Mouse (Mus musculus): ENCODE measurements around the gene Foxr1.
"Not testable (repeated sequence)": the region's sequence is repeated elsewhere in the genome, so short reads cannot be mapped to it uniquely, and the experiment has no call there.

Gene Foxr1

DNA sequence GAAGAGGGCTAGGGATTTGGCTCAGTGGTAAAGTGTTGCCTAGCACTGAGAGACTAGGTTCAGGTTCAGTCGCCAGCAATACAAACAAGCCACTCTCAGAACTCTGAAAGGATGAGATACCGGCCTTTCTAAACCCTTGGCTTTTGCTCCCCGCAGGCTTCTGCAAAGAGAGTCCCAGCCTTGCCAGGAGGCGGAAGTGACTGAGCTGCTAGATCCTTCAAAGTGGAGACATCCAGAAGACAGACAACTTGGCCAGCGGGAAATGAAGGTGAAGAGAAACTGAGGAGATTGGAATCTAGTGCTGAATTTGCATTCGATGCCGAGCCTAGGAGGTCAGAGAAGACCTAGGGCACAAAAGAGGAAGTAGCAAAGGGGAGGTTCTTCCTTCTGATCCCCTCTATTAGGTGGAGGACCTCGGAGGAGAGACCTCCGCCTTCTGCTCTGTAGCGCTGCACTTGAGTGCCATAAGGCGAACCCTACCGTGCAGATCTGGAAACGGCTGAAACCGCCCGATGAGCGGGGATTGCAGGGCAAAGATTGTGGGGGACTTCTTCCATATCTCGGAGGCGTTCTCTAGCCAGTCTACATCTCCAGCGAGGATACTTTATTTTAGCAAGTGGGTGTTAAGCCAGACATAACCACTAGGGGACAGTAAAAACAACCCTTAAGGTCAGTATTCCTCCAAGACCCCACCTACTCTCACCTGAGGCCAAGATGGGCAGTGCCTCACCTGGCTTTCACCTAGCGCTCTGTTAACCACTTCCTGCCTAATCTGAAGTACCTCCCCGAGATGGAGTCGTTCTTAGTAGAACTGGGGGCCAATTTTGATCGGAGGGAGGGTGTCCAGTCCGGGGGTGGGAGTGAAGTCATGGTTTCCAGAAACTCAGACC lies 36.6 kb upstream of the Foxr1 start:
- peak; percentile 76 for DNase-seq (ENCODE audit: low spot score)

DNA sequence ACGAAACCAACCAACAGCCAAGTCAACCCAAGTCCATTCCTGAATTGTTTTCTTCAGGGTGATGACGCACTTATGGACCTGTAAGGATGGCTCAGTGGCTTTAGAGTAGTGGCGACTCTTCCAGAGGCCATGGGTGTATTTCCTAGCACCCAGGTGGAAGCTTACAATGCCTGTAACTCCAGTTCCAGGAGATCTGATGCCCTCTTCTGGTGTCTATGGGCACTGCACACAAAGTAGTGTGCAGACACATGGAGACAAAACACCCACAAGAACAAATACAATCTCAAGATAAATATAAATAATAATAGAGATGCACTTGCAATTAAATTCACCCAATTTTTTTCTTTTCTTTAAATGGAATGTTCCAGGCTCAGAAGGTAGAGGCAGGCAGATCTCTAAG lies 35.0 kb upstream of the Foxr1 start:
- no peak for DNase-seq (ENCODE audit: low spot score)

DNA sequence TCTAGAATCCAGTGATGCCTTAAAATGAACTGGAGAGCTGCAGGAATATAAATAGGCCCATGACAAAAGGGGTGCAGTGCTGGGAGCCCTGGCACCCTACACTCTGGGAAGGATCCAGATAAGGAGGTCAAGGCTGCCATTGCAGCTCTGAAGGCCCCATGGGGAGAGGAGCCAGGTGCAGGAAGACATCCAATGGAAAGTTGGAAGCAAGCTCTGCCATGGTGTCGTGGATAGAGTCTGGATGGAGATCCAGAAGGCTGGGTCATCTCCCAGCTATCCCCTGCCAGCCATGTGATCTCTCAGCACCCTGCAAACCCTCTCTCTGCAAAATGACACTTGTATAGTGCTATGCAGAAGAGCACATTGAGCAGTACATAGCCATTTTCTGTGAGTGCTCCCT lies 33.4 kb upstream of the Foxr1 start:
- DNase-seq (ENCODE audit: low spot score) = no peak

DNA sequence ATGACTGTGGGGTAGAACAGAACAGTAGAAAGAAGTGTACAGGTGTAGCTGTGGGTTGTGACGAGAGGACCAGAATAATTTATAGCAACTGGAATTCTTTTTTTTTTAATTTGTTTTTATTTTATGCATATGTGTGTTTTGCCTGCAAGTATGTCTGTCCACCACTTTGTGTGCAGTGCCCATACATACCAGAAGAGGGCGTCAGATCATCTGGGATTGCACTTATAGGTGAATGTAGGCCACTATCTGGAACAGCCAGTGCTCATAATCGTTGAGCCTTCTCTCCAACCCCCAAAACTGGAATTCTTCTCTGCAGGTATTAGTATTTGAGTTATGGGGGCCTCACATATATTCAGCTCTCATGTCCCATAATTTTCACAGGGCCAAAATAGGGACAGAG lies 32.2 kb upstream of the Foxr1 start:
- DNase-seq (ENCODE audit: low spot score) = no peak

DNA sequence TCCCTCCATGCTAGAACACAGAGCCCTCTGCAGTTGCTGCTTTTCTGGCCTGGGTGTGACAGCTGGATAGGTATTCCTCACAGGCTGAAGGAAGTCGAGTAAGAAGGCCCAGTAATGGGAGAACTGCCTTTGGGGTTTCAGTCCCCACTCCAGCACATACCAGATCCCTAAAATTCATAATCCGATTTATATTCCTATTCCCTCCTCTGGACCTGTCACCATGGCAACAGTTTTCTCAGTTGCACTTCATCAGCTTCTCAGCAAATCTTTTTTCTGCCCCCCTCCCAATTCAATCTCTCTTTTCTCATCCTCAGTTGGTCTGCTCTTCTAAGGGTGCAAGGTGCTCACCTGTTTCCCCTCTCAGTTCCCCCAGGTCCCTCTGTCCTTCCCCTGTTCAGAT lies 27.9 kb upstream of the Foxr1 start:
- no peak for DNase-seq (ENCODE audit: low spot score)

DNA sequence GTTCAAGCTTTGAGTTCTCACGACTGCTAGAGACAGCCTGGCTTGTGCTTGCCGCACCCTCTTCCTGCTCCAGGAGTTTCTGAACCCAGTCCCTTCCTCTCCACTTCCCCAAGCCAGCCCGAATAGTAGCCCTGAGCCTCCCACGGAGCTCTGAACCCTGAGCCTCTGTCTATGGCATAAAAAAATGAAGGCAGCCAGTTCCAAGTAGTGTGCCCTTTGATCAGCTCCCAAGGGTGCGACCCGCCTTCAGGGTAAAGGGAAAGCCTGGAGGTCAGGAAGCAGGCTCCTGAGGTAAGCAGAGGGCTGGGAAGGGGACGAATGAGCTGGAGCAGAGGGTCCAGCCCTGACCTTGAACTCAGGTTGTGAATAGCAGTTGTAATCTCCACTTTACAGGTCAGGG lies 27.3 kb upstream of the Foxr1 start:
- DNase-seq (ENCODE audit: low spot score) = no peak

DNA sequence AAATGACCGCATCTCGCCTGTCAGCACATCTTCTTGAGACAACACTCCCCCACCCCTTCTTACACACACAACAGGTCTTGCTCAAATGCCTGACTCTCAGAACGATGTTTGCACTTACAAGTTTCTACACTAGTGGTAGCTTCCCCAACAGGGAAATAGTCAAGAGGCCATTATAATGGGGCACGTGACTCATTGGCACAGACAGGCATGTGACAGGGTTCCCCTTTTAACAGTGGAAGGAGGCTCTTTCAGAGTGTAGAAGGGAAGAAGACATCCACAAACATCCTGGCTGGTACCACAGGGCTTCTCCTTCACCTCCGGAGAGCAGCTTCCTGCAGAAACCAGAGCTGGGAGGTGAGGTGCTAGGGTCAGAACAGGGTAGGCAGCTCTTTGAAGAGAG lies 21.0 kb upstream of the Foxr1 start:
- DNase-seq (ENCODE audit: low spot score) = no peak

DNA sequence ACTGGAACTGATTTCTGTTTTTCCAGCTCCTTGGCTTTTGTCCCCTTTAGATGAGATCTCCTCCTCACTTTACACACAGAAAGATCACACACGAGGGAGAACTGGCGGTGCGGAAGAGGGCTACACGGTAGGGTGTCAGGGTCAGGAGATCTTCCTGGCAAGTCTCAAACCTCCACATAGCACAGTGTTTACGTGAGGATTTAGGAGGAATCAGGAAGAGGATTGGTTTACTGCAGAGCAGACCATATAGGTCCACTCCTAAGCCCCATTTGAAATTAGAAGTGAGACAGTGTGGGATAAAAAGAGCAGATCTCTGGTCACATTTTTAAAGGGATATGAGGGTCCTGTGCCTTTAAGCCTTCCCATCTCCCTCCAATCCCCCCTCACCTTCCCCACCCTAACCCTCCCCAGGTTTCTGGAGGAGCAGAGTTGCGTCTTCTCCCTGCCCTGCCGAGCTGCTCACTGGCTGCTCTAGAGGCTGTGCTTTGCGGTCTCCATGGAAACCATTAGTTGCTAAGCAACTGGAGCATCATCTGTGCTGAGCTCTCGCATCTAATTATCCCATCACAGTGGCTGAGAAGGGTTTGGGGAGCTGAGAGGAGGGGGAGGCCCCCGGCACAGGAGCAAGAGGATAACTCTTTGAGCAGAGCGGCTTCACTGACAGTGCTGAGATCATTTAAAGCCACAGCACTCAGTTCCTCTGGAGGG lies 16.3 kb upstream of the Foxr1 start:
- peak; percentile 27 for DNase-seq (ENCODE audit: low spot score)

DNA sequence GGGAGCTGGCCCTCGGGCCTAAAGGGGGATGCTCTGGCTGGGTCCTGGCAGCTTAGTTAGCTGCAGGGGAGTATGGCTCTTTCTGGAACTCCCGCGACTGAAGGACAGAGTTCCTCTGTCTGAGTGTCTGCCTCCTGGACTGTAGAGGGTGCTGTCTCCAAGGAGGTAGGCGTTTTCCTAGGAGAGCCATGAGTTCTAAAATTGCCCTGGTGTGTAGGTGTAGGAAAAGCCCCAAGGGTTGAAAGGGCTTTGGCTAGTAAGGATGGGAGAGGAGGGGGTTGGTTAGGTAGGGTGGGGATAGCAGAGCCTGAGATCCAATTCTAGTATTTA lies 13.9 kb upstream of the Foxr1 start, which contains the start of gene Upk2:
TSS of gene Upk2 (minus strand) at position 86 of the 330 bp plus-strand sequence.
- peak; percentile 33 for DNase-seq (ENCODE audit: low spot score)

DNA sequence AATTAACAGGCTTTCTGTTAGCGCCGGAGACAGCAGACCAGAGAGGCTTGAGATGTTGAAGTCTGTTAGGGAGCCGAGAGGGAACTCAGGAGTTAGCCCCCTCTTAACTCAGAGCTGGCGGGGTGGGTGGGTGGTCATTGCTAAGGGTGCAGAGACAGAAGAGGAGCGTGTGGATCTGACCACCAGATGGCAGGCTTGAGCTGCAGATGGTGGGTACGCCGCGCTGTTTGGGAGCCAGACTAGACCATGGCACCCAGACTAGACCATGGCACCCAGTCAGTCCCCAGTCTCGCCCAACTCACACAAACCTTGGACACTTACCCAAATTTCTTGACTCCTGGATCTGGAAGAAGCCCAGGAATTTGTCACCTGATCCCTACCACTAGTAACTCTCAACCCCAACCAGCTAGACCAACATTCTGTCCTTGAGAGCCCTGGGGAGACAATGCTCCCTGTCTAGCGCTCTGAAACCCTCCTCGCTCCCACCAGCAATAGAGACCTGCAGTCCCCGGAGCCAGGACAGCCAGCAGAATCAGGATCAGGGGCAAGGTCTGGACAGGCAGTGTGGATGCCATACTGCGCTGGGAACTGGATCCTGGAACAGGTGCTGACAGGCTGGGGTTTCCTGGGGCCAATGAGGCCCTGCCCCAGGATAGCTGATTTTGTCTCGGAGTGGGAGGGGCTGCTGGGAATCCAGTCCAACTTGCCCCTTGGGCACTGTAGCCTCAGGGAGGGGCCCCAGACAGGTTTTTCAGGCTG lies 13.4 kb upstream of the Foxr1 start:
- DNase-seq (ENCODE audit: low spot score) = peak; percentile 79

DNA sequence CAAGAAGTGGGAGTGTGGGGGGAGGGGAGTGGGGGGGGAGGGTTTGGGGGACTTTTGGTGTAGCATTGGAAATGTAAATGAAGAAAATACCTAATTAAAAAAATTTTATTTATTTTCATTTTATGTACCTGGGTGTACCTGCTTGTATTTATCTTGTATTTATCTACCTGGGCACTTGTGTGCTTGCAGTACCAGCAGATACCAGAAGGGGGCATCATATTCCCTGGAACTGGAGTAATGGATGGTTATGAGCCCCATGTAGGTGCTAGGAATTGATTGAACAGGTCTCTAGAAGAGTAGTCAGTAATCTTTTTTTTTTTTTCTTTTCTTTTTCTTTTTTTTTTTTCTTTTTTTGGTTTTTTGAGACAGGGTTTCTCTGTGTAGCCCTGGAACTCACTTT lies 9.5 kb upstream of the Foxr1 start:
- DNase-seq (ENCODE audit: low spot score) = no peak

DNA sequence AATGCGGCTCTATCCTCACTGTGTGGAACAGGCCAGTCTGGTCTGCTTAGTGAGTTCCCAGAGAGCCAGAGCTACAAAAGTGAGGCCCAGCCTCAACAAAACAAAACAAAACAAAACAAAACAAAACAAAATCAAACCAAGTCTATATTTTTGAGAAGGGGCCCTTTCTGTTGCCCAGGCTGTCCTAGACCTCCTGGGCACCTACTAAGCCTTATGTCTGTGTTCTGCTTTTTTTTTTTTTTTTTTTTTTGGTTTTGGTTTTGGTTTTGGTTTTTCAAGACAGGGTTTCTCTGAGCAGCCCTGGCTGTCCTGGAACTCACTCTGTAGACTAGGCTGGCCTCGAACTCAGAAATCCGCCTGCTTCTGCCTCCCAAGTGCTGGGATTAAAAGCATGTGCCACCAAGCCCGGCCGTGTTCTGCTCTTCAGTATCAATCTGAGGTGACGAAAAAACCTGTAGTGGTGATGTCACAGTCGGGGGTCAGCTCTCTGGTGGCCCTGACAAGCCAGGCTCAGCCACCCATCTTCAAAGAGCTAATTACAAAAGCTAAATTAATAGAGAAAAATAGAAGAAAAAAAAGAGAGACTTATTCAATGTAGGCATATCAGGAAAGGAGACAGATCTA lies 3.6 kb upstream of the Foxr1 start:
- DNase-seq (ENCODE audit: low spot score) = not testable (repeated sequence)

DNA sequence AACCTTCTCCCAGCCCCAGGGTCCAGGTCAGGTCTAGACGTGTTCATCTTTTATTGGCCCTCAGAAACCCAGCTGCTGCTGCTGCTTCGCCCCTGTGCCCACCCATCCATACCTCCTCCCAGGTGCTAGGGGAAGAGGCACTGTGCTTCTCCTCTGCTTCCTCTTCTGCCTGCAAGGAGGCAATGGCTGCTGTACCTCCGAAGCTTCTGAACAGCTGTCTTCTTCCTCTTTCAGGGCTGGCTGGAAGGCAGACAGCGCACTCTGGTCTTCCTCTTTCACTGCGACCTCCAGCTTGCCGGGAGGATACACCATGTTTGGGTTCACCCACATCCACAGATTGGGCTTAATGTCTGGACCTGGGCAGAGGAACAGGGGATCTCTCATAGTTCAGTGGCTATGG lies 5.2 kb downstream of the Foxr1 start:
- DNase-seq (ENCODE audit: low spot score) = no peak

DNA sequence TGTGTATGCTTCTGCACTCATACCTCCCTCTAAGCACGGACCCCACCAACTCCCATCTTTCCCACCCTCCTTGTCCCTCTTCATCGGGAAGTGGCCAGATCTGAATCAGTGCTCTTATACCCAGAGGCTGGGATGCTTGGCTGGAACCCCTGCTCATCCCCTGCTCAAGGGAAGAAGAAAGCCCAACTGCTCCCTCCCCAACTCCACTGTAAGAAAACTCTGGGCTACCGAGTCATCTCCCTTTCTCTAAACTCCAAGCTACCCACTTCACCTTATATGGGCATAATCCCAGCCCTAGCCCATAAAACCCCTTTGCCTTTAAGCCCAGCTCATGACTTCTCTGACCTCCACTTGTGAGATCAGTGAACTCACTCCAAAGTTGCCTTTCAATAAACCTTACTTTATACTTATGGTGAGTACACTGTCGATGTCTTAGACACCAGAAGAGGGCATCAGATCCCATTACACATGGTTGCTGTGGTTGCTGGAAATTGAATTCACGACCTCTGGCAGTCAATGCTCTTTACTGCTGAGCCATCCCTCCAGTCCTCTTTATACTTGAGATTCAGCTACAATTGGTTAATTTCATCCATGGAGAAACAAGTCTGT lies 8.3 kb downstream of the Foxr1 start:
- no peak for DNase-seq (ENCODE audit: low spot score)

DNA sequence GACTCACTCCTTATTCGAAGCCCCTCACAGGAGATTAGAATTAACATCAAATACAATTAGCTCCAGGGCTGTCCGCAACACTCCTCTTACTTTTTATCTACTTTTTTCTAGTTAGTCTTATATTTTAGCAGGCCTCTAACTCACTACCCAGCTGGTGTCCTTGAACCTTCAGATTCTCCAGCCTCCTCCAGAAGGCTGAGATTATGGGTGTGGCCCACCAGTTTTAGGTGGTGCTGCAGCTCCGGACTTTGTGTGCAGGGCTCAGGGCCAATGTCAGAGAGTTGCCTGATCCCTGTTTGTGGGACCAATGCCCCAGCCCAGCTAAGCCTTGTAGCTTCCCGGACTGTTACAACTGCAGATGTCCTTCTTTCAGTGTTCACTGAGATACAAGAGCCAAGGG lies 17.4 kb downstream of the Foxr1 start:
- DNase-seq (ENCODE audit: low spot score) = no peak

DNA sequence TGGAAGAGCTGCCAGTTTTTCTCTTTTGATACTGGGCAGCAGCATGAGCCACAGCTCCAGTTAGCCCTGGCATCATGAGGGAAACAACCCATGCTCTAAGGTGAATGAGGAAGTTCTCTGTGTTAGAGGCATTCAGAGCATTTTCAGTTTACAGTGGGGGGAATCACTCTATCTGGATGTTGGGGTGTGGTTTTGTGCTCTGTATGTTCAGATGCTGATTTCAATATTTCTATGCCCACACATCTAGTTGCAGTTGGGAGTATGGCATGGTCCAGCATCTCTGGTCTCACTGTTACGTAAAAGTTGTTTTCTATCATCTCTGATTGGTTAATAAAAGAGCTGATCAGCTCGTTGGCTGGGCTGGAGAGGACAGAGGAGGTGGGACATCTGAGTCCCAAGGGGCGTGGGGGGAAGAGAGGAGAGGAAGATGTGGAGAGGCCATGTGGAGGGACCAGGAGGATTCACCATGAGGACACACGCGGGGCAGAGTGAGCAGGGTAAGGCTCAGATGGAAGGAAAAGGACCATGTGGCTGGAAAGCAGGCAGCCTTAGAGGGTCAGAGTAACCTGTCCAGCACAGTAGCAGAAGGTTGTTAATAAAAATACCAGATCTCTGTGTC lies 20.5 kb downstream of the Foxr1 start:
- no peak for DNase-seq (ENCODE audit: low spot score)

DNA sequence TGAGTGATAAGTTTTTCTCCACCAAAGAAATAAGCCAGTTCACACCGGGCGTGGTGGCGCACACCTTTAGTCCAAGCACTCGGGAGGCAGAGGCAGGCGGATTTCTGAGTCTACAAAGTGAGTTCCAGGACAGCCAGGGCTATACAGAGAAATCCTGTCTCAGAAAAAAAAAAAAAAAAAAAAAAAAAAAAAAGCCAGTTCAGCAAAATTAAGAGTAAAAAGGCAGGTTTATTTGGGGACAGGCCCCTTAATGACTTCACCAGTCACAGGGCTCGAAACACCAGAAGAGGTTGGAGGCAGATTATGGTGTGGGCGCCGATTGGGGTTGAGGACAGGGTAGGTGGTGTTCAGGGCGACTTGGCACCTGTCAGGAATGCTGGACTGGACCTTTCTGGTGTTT lies 21.2 kb downstream of the Foxr1 start:
- DNase-seq (ENCODE audit: low spot score) = not testable (repeated sequence)

DNA sequence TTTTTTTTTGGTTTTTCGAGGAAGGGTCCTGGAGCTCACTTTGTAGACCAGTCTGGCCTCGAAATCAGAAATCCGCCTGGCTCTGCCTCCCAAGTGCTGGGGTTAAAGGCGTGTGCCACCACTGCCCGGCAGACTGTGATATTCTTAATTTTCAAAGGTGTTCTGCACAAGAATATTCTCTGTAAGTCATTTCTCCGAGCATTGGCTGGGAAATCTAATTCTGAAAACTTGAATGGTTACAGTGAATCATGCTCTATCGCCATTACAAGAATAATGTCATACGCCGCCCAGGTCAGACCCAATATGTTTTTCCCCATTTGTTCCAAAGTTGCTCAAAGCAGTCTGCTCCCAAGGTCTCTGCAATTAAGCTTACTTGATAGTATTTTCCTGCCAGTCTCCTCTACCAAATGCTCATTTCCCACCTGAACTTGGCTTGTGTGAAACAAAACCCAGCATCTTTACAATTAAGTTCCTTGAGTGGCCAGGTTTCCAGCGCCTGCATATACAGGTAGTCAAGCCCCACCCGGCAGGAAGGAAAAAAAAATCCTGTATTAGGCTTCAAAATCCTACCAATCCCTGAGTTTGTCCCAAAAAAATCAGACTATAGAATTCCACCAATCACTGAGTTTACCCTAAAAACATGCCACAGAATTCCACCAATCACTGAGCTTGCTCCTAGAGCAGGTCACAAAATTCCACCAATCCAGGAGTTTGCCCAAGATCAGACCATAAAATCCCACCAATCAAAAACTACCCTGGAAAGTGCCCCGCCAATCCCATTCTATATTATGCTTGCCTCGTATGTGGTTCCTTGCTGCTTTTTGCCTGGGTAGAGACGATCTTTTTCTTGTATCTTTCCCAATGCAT lies 22.2 kb downstream of the Foxr1 start, which contains the start of gene Ccdc84:
TSS of gene Ccdc84 (minus strand) at position 51 of the 867 bp plus-strand sequence.
- DNase-seq (ENCODE audit: low spot score) = no peak

DNA sequence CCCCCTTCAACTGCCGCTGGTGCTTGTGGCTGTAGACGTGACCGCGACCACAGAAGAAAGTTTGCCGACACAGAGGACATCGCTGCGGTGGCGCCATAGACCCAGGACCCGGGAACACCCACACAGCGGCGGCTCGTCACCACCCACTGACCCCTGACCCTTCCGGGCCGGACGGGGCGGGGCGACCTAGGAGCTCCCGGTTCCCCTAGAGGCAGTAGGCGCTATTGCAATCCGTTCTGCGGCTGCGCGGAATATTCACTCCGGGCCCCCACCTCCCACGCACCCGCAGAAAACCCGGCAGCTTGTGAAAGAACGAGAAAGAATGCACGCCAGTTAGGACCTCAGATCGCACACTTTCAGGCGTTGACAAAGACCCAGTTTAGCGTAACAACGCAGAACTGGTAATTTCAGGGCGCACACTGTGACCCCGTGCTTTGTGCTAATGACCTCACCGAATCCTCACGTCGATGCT lies 23.0 kb downstream of the Foxr1 start:
- DNase-seq (ENCODE audit: low spot score) = peak; percentile 95

Measured in adipocyte (in vitro differentiated cells).